Mouse (Mus musculus) CH12.LX (cell line): ENCODE measurements at regions not wholly inside any gene's neighbourhood (a gene's known extent, or its start where the extent isn't known, plus 50 kb on each side); places are given as distances from the start of the nearest gene placed in this dataset.

ENCODE experiments used
- DNase-seq: peaks from one replicate; pipeline ENCODE4 v3.0.0-alpha.2; 2013; ENCODE audit errors: extremely low read depth
- H3K27ac ChIP-seq: 2 replicates; pipeline ENCODE4 v1.5.1; 2012; ENCODE audit warnings: low read depth, mild to moderate bottlenecking, control low read depth, moderate library complexity; ENCODE audit not compliant: insufficient read depth
- H3K27me3 ChIP-seq: replicated peaks from 2 replicates; pipeline ENCODE3; 2012; ENCODE audit warnings: inconsistent platforms
- H3K36me3 ChIP-seq, 2 experiments: replicated peaks in 1 of 2; 2 replicates each; pipeline versions ENCODE3 to v1.6.1; 2012; ENCODE audit warnings: inconsistent platforms in 1 of 2, low read length in 1 of 2, mild to moderate bottlenecking in 1 of 2, mixed read lengths in 1 of 2, moderate library complexity in 1 of 2; ENCODE audit not compliant: control insufficient read depth in 1 of 2, insufficient read depth in 1 of 2
- H3K4me1 ChIP-seq, 2 experiments: 2 replicates each; pipeline ENCODE4 v1.6.1; 2012; ENCODE audit warnings: inconsistent platforms in 1 of 2, moderate library complexity in 1 of 2; ENCODE audit not compliant: insufficient read depth in 2 of 2, control insufficient read depth in 1 of 2
- H3K4me2 ChIP-seq: 2 replicates; pipeline ENCODE4 v1.6.1; 2012; ENCODE audit warnings: low read depth, mild to moderate bottlenecking, control low read depth; ENCODE audit not compliant: poor library complexity, insufficient read depth, severe bottlenecking
- H3K4me3 ChIP-seq, 3 experiments: fragments of 150-350 bp in 1 of 3; sonication (generic) in 1 of 3; replicated peaks in 1 of 3; 2 replicates each; pipeline versions ENCODE3 to v1.5.1; 2011 to 2012; ENCODE audit warnings: low read depth in 2 of 3, low read length in 2 of 3, mild to moderate bottlenecking in 2 of 3, moderate library complexity in 2 of 3, control low read depth in 1 of 3, improper control_type of control experiment in 1 of 3, inconsistent platforms in 1 of 3, mixed read lengths in 1 of 3; ENCODE audit not compliant: poor library complexity in 1 of 3
- H3K79me2 ChIP-seq: replicated peaks from 2 replicates; pipeline ENCODE4 v1.6.1; 2012; ENCODE audit warnings: mild to moderate bottlenecking, moderate library complexity; ENCODE audit not compliant: control insufficient read depth, poor library complexity, insufficient read depth, severe bottlenecking; ENCODE audit errors: extremely low read depth
- H3K9ac ChIP-seq: 2 replicates; pipeline ENCODE4 v1.6.1; 2012; ENCODE audit warnings: low read depth, mild to moderate bottlenecking, control low read depth, moderate library complexity; ENCODE audit not compliant: insufficient read depth
- H3K9me3 ChIP-seq: replicated peaks from 2 replicates; pipeline ENCODE3; 2012; ENCODE audit warnings: low read length, inconsistent platforms, mixed read lengths
- CHD1 ChIP-seq: IDR thresholded peaks from 2 replicates; pipeline ENCODE4 v1.6.1; 2012; ENCODE audit warnings: low read depth, low read length, improper control_type of control experiment, inconsistent platforms
- CTCF ChIP-seq, 2 experiments: IDR thresholded peaks in 1 of 2; conservative IDR thresholded peaks in 1 of 2; 2 replicates each; pipeline ENCODE4 v1.5.1; 2011 to 2012; ENCODE audit warnings: low read depth in 2 of 2, low read length in 2 of 2, improper control_type of control experiment in 1 of 2, inconsistent platforms in 1 of 2, mild to moderate bottlenecking in 1 of 2, moderate library complexity in 1 of 2
- GABPA ChIP-seq: IDR thresholded peaks from 2 replicates; pipeline ENCODE4 v1.6.1; 2012; ENCODE audit warnings: low read depth, low read length, improper control_type of control experiment, inconsistent platforms; ENCODE audit not compliant: insufficient replicate concordance
- IRF4 ChIP-seq: IDR thresholded peaks from 2 replicates; pipeline ENCODE4 v1.6.1; 2014; ENCODE audit warnings: low read depth, mild to moderate bottlenecking, inconsistent platforms, low read length, improper control_type of control experiment
- JUND ChIP-seq: conservative IDR thresholded peaks from 2 replicates; pipeline ENCODE4 v1.6.1; 2011; ENCODE audit warnings: low read depth, low read length, improper control_type of control experiment
- MAX ChIP-seq: IDR thresholded peaks from 2 replicates; pipeline ENCODE4 v1.6.1; 2011; ENCODE audit warnings: low read length, improper control_type of control experiment
- MAZ ChIP-seq: IDR thresholded peaks from 2 replicates; pipeline ENCODE4 v1.6.1; 2012; ENCODE audit warnings: low read depth, mild to moderate bottlenecking, inconsistent platforms, low read length, improper control_type of control experiment, moderate library complexity
- MXI1 ChIP-seq: IDR thresholded peaks from 2 replicates; pipeline ENCODE4 v1.6.1; 2011; ENCODE audit warnings: mild to moderate bottlenecking, low read depth, low read length, improper control_type of control experiment
- MYC ChIP-seq: IDR thresholded peaks from 2 replicates; pipeline ENCODE4 v1.6.1; 2011; ENCODE audit warnings: low read depth, mild to moderate bottlenecking, improper control_type of control experiment, low read length
- NELFE ChIP-seq: IDR thresholded peaks from 2 replicates; pipeline ENCODE4 v1.6.1; 2011; ENCODE audit warnings: low read depth, low read length, improper control_type of control experiment
- POLR2A ChIP-seq: IDR thresholded peaks from 2 replicates; pipeline ENCODE4 v1.6.1; 2011; ENCODE audit warnings: low read depth, mild to moderate bottlenecking, improper control_type of control experiment, low read length
- UBTF ChIP-seq: IDR thresholded peaks from 2 replicates; pipeline ENCODE4 v1.6.1; 2012; ENCODE audit warnings: low read depth, mild to moderate bottlenecking, inconsistent platforms, low read length, improper control_type of control experiment, moderate library complexity
- USF2 ChIP-seq: conservative IDR thresholded peaks from 2 replicates; pipeline ENCODE4 v1.6.1; 2011; ENCODE audit warnings: low read depth, low read length, improper control_type of control experiment
- ZC3H11A ChIP-seq: IDR thresholded peaks from 2 replicates; pipeline ENCODE4 v1.6.1; 2012; ENCODE audit warnings: low read depth, mild to moderate bottlenecking, inconsistent platforms, low read length, improper control_type of control experiment
- ZMIZ1 ChIP-seq: IDR thresholded peaks from 2 replicates; pipeline ENCODE4 v1.6.1; 2012; ENCODE audit warnings: low read depth, mild to moderate bottlenecking, inconsistent platforms, low read length, improper control_type of control experiment
- dilution Hi-C: fragments of 300-500 bp; cut with MboI; formaldehyde crosslinking; loops from 2 replicates; pipeline ENCODE4 v1.14.3; 2020; ENCODE audit warnings: low sequenced_read_pairs; ENCODE audit not compliant: extremely low pct_unique_long_range_greater_than_20kb, extremely low pct_ligation_motif_present
- in situ Hi-C: fragments of 300-500 bp; cut with MboI; formaldehyde crosslinking; loops from 3 replicates; pipeline ENCODE4 v1.14.3; 2019; ENCODE audit warnings: low sequenced_read_pairs, low pct_ligation_motif_present, low pct_unique_long_range_greater_than_20kb, mixed read lengths

- H3K4me1 ChIP-seq: no peaks in the 10 kb centered on the region
- dilution Hi-C loops: no loop called here
Observed at GRCm38 (mm10) chr15:51110186-51110585, 2774.5 kb upstream of the Gm7489 start.

GRCm38 (mm10) chr15:51125896-51126295, 2758.8 kb upstream of the Gm7489 start:
- H3K79me2 ChIP-seq: no peaks in the 10 kb centered on the region

More at GRCm38 (mm10) chr15:51110186-51110585, 2774.5 kb upstream of the Gm7489 start:
- Histone ChIP-seq H3K27ac (no peak overlapping the region), H3K9ac (no peak overlapping the region), H3K79me2 (no peaks in the 10 kb centered on the region), H3K36me3 (no peaks in the 10 kb centered on the region), H3K4me2 (no peak overlapping the region), H3K4me3 (no peak overlapping the region), H3K9me3 (no peaks in the 10 kb centered on the region), H3K27me3 (no peaks in the 10 kb centered on the region)
- in situ Hi-C loops: no loop called here
- no peak for DNase-seq
- TF ChIP-seq MAX (no peak), GABPA (no peak), ZC3H11A (no peak), USF2 (no peak), MYC (no peak), CHD1 (no peak), MXI1 (no peak)

GRCm38 (mm10) chr15:51131017-51131416, 2753.7 kb upstream of the Gm7489 start:
- Histone ChIP-seq H3K4me2 (no peak overlapping the region), H3K4me1 (no peaks in the 10 kb centered on the region)
- no peak for TF ChIP-seq GABPA
- no peak for TF ChIP-seq IRF4
- no peak for TF ChIP-seq POLR2A
- no peak for TF ChIP-seq JUND
- TF ChIP-seq, all 38 proteins: peak for 0
- dilution Hi-C loops (no loop called here), in situ Hi-C loops (no loop called here)
- Histone ChIP-seq H3K9ac (no peak overlapping the region), H3K27ac (no peak overlapping the region), H3K4me3 (no peak overlapping the region), H3K9me3 (no peaks in the 10 kb centered on the region), H3K36me3 (no peaks in the 10 kb centered on the region), H3K79me2 (no peaks in the 10 kb centered on the region), H3K27me3 (no peaks in the 10 kb centered on the region)
- no peak for DNase-seq

More at GRCm38 (mm10) chr15:51125896-51126295, 2758.8 kb upstream of the Gm7489 start:
- no peak overlapping the region for H3K27ac ChIP-seq
- no peaks in the 10 kb centered on the region for H3K36me3 ChIP-seq
- no peaks in the 10 kb centered on the region for H3K27me3 ChIP-seq
- H3K9me3 ChIP-seq: no peaks in the 10 kb centered on the region
- DNase-seq: no peak
- no peak for TF ChIP-seq MXI1
- TF ChIP-seq UBTF: no peak
- no peak for TF ChIP-seq NELFE
- no peak for TF ChIP-seq CTCF (conservative IDR thresholded peaks at IDR 0.05 in 1 of 2, IDR thresholded peaks at IDR 0.05 in 1 of 2; ENCODE audit: low read depth in 2 of 2, low read length in 2 of 2)
- no peak for TF ChIP-seq MAZ
- TF ChIP-seq ZMIZ1: no peak
- no peak for TF ChIP-seq USF2
- TF ChIP-seq CHD1: no peak
- no peaks in the 10 kb centered on the region for H3K4me1 ChIP-seq
- in situ Hi-C loops: no loop called here
- no peak overlapping the region for H3K9ac ChIP-seq
- dilution Hi-C loops: no loop called here
- H3K4me3 ChIP-seq: no peak overlapping the region
- no peak overlapping the region for H3K4me2 ChIP-seq
